Comparison of ENCODE assay signal across 9 mouse cellular contexts in the genomic region with DNA sequence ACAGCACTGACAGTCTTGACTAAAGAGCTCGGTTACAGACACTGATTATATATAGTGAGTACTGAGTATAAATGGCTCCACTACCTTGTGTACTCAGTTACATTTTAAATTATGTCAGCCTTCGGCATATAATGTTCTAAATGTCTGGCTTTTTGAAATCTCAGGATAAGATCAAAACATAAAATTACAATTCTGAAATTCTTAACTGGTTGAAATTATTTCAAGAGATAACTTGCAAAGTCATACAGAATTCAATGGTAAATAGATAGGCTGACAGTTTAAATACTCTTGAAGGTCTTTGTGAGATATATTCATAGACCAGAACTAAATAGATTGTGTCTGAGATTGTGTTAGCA. TPM values are rescaled to one million over a fixed set of nuclear protein-coding genes. Genes with fewer than 3 reads are reported as not detected.
DNase-seq lines count a peak whose midpoint lies in the region; ATAC-seq and TF ChIP-seq lines count a peak whose summit lies in the region.
"Had no signal": no experiment of that assay in that cellular context is flagged by ENCODE, and none has a peak within 500 bp of the region (broad histone marks: within the 10 kb centered on the region; RNA-seq: fewer than 3 reads in every experiment).

No protein-coding gene starts in this region.

- no peak for TF ChIP-seq CTCF in spleen, adult 2 months (IDR thresholded peaks at IDR 0.05; ENCODE audit: extremely low read depth, insufficient read depth, insufficient read length, insufficient replicate concordance)

- no peaks in the 10 kb centered on the region for H3K27me3 ChIP-seq in erythroblast, embryonic 14.5 days (ENCODE audit: control insufficient read depth)
- H3K27me3 ChIP-seq in spleen, adult 2 months (ENCODE audit: control insufficient read depth, insufficient read depth, low read length) = no peaks in the 10 kb centered on the region
- no peaks in the 10 kb centered on the region for H3K27me3 ChIP-seq in liver, embryonic 11.5 days (replicated peaks; ENCODE audit: control insufficient read depth, insufficient read depth, low read length)

- WGBS in spleen, adult 2 months = 58% methylated on average over 2 of the region's 2 CpGs
- 55% methylated on average over 2 of the region's 2 CpGs for WGBS in liver, embryonic 11.5 days

- H3K27ac ChIP-seq in spleen, adult 2 months (ENCODE audit: insufficient read depth, low read length) = peak overlapping the region; percentile 96
- H3K27ac ChIP-seq in liver, embryonic 11.5 days (ENCODE audit: low read depth, low read length) = peak overlapping the region; percentile 85

- no peak for ATAC-seq in erythroblast, adult 5-6 weeks (replicated peaks; ENCODE audit: low FRiP score, poor library complexity, severe bottlenecking)
- ATAC-seq in liver, embryonic 11.5 days (replicated peaks; ENCODE audit: low FRiP score) = no peak

- 0 out of 2 replicates have a peak, but pooled peaks cover 2% of the 10 kb centered on the region for H3K9me3 ChIP-seq in erythroblast, embryonic 14.5 days (ENCODE audit: control insufficient read depth, low read length)
- H3K9me3 ChIP-seq in liver, embryonic 11.5 days (ENCODE audit: control insufficient read depth, low read length) = no peaks in the 10 kb centered on the region; the same call in 1 of the 2 replicates

- no peak for DNase-seq in spleen, adult 2 months (ENCODE audit: low read depth in 1 of 2, low spot score in 2 of 2)
- no peak for DNase-seq in spleen, adult 18-20 months
- DNase-seq in liver, embryonic 11.5 days (ENCODE audit: low spot score) = no peak
- no peak for DNase-seq in urinary bladder, postnatal 14 days (ENCODE audit: low spot score)
- DNase-seq in thymus, postnatal 0 days (ENCODE audit: low spot score) = no peak
- DNase-seq in adrenal gland, postnatal 14 days = no peak

- H3K4me2 ChIP-seq in liver, embryonic 11.5 days = peak overlapping the region; percentile 78

- H3K4me3 ChIP-seq in erythroblast, embryonic 14.5 days (replicated peaks) = peak overlapping the region; percentile 92
- H3K4me3 ChIP-seq in spleen, adult 2 months (ENCODE audit: extremely low read depth, insufficient read depth, insufficient read length) = peak overlapping the region; percentile 92
- H3K4me3 ChIP-seq in liver, embryonic 11.5 days (ENCODE audit: low read depth, low read length) = peak overlapping the region; percentile 57

- no peak for TF ChIP-seq POLR2A in spleen, adult 2 months (IDR thresholded peaks at IDR 0.05; ENCODE audit: low read depth, low read length)

- no peaks in the 10 kb centered on the region for H3K36me3 ChIP-seq in erythroblast, embryonic 14.5 days (ENCODE audit: control insufficient read depth)
- no peaks in the 10 kb centered on the region for H3K36me3 ChIP-seq in spleen, adult 2 months (ENCODE audit: control insufficient read depth, insufficient read depth, low read length)
- no peaks in the 10 kb centered on the region for H3K36me3 ChIP-seq in liver, embryonic 11.5 days (ENCODE audit: control insufficient read depth, insufficient read depth, low read length)

- peak overlapping the region; percentile 77 for H3K9ac ChIP-seq in liver, embryonic 11.5 days (ENCODE audit: low read depth, low read length)

- H3K4me1 ChIP-seq in erythroblast, embryonic 14.5 days (ENCODE audit: control insufficient read depth) = peaks cover 32% of the 10 kb centered on the region
- no peaks in the 10 kb centered on the region for H3K4me1 ChIP-seq in spleen, adult 2 months (ENCODE audit: control insufficient read depth, insufficient read depth, insufficient read length)
- peaks cover 9% of the 10 kb centered on the region for H3K4me1 ChIP-seq in liver, embryonic 11.5 days (replicated peaks; ENCODE audit: control insufficient read depth, insufficient read depth, low read length)

RNA-seq across cellular contexts. Expression of gene Napepld, which starts 0.8 kb away (rescaled TPM):
- 0.06 and 0.14 TPM in 2 replicates for polyA plus RNA-seq in erythroblast, embryonic 14.5 days (2012)
- total RNA-seq in erythroblast, adult 5-6 weeks (2015; ENCODE audit: low replicate concordance) = 0.19 and 0.63 TPM in 2 replicates
- 0.60 and 2.0 TPM in 2 replicates for total RNA-seq in erythroblast, adult 5-6 weeks (2017; ENCODE audit: low replicate concordance)
- 0.75 and 0.80 TPM in 2 replicates for polyA plus RNA-seq in spleen, adult 2 months (2012; rRNA removed)
- 3.6 and 3.9 TPM in 2 replicates for polyA plus RNA-seq in liver, embryonic 11.5 days (2014; fragmentation: Nextera tagmentation; extraction: Ambion mirVana)
- 0.86 and 0.90 TPM in 2 replicates for polyA plus RNA-seq in thymus, postnatal 0 days (2015; fragmentation: Nextera tagmentation; extraction: Ambion mirVana)
- total RNA-seq in adrenal gland, postnatal 14 days (2021) = 16.9 and 17.4 TPM in 2 replicates

RNA-seq across cellular contexts. Expression of gene Pmpcb, which starts 35.0 kb away (rescaled TPM):
- polyA plus RNA-seq in erythroblast, embryonic 14.5 days (2012) = 1.3 and 1.4 TPM in 2 replicates
- total RNA-seq in erythroblast, adult 5-6 weeks (2015; ENCODE audit: low replicate concordance) = 14.6 and 20.8 TPM in 2 replicates
- 31.6 and 35.8 TPM in 2 replicates for total RNA-seq in erythroblast, adult 5-6 weeks (2017; ENCODE audit: low replicate concordance)
- 11.1 and 11.8 TPM in 2 replicates for polyA plus RNA-seq in spleen, adult 2 months (2012; rRNA removed)
- polyA plus RNA-seq in liver, embryonic 11.5 days (2014; fragmentation: Nextera tagmentation; extraction: Ambion mirVana) = 89.6 and 90.9 TPM in 2 replicates
- 68.0 and 71.5 TPM in 2 replicates for polyA plus RNA-seq in thymus, postnatal 0 days (2015; fragmentation: Nextera tagmentation; extraction: Ambion mirVana)
- 249 and 263 TPM in 2 replicates for total RNA-seq in adrenal gland, postnatal 14 days (2021)

RNA-seq across cellular contexts. Expression of gene Armc10, which starts 56.4 kb away (rescaled TPM):
- 0.21 and 0.24 TPM in 2 replicates for polyA plus RNA-seq in erythroblast, embryonic 14.5 days (2012)
- total RNA-seq in erythroblast, adult 5-6 weeks (2015; ENCODE audit: low replicate concordance) = 11.0 and 16.7 TPM in 2 replicates
- 4.6 and 5.1 TPM in 2 replicates for total RNA-seq in erythroblast, adult 5-6 weeks (2017; ENCODE audit: low replicate concordance)
- 49.1 and 49.6 TPM in 2 replicates for polyA plus RNA-seq in spleen, adult 2 months (2012; rRNA removed)
- 29.7 and 29.8 TPM in 2 replicates for polyA plus RNA-seq in liver, embryonic 11.5 days (2014; fragmentation: Nextera tagmentation; extraction: Ambion mirVana)
- polyA plus RNA-seq in thymus, postnatal 0 days (2015; fragmentation: Nextera tagmentation; extraction: Ambion mirVana) = 34.4 and 36.3 TPM in 2 replicates
- 15.0 and 19.8 TPM in 2 replicates for total RNA-seq in adrenal gland, postnatal 14 days (2021)

RNA-seq across cellular contexts. Expression of gene Fbxl13, which starts 56.6 kb away (rescaled TPM):
- polyA plus RNA-seq in erythroblast, embryonic 14.5 days (2012) = not detected in 2 replicates
- not detected in 2 replicates for total RNA-seq in erythroblast, adult 5-6 weeks (2015; ENCODE audit: low replicate concordance)
- not detected in 2 replicates for total RNA-seq in erythroblast, adult 5-6 weeks (2017; ENCODE audit: low replicate concordance)
- 0.07 TPM in 1 of 2 replicates, not detected in the other for polyA plus RNA-seq in spleen, adult 2 months (2012; rRNA removed)
- polyA plus RNA-seq in liver, embryonic 11.5 days (2014; fragmentation: Nextera tagmentation; extraction: Ambion mirVana) = 0.23 and 0.32 TPM in 2 replicates
- 0.13 and 0.23 TPM in 2 replicates for polyA plus RNA-seq in thymus, postnatal 0 days (2015; fragmentation: Nextera tagmentation; extraction: Ambion mirVana)
- total RNA-seq in adrenal gland, postnatal 14 days (2021) = 0.11 TPM in 1 of 2 replicates, not detected in the other
- total RNA-seq: monocyte, adult 5-6 weeks had no signal

Comparison
In these comparisons a context has a peak if more than half of its experiments do, and no peak if none do; other contexts are left out.
1. RNA of gene Armc10, which starts 56.4 kb away (polyA plus RNA-seq): 49.1 to 49.6 TPM in spleen, adult 2 months, 34.4 to 36.3 TPM in thymus, postnatal 0 days and 29.7 to 29.8 TPM in liver, embryonic 11.5 days; 0.21 to 0.24 TPM in erythroblast, embryonic 14.5 days; every median in the first group is over 10 times any median in the second.
2. Peak in every context shown above with its lines, with median percentiles within 50 percentile points of each other: H3K4me3 ChIP-seq.